Mouse (Mus musculus) liver, adult 2 months (tissue): ENCODE measurements at regions not wholly inside any gene's neighbourhood (a gene's known extent, or its start where the extent isn't known, plus 50 kb on each side); places are given as distances from the start of the nearest gene placed in this dataset.

Experiments
- DNase-seq: peaks from one replicate; pipeline ENCODE4 v3.0.0-alpha.2; 2011; ENCODE audit warnings: low read depth, low spot score; ENCODE audit errors: extremely low read depth
- H3K27ac ChIP-seq: fragments of 200-500 bp; replicated peaks from 2 replicates; pipeline ENCODE4 v1.5.1; 2012; ENCODE audit warnings: low read depth, mild to moderate bottlenecking, control low read depth, inconsistent platforms, low read length; ENCODE audit not compliant: insufficient read depth
- H3K27me3 ChIP-seq: fragments of 200-500 bp; 2 replicates; pipeline ENCODE4 v1.6.1; 2012; ENCODE audit warnings: mild to moderate bottlenecking, moderate library complexity, low read length, inconsistent platforms; ENCODE audit not compliant: control insufficient read depth, insufficient read depth
- H3K36me3 ChIP-seq: fragments of 200-500 bp; 2 replicates; pipeline ENCODE4 v1.6.1; 2012; ENCODE audit warnings: low read length, inconsistent platforms; ENCODE audit not compliant: control insufficient read depth, insufficient read depth
- H3K4me1 ChIP-seq: fragments of 200-500 bp; 2 replicates; pipeline ENCODE4 v1.6.1; 2011; ENCODE audit warnings: low read length; ENCODE audit not compliant: control insufficient read depth, insufficient read depth
- H3K4me3 ChIP-seq: fragments of 200-500 bp; 2 replicates; pipeline ENCODE4 v1.5.1; 2011; ENCODE audit warnings: low read depth, mild to moderate bottlenecking, control low read depth, low read length, moderate library complexity; ENCODE audit not compliant: insufficient read depth
- H3K79me2 ChIP-seq: fragments of 200-500 bp; 2 replicates; pipeline ENCODE4 v1.6.1; 2012; ENCODE audit warnings: inconsistent platforms, mild to moderate bottlenecking, low read length, moderate library complexity; ENCODE audit not compliant: control insufficient read depth, insufficient read depth
- H3K9ac ChIP-seq: fragments of 200-500 bp; 2 replicates; pipeline ENCODE4 v1.6.1; 2012; ENCODE audit warnings: low read depth, mild to moderate bottlenecking, control low read depth, inconsistent platforms, low read length
- CTCF ChIP-seq: fragments of 200-500 bp; IDR thresholded peaks from 2 replicates; pipeline ENCODE4 v1.5.1; 2011; ENCODE audit warnings: low read depth, low read length, control low read depth
- POLR2A ChIP-seq: fragments of 200-500 bp; IDR thresholded peaks from 2 replicates; pipeline ENCODE4 v1.6.1; 2011; ENCODE audit warnings: low read length, control low read depth; ENCODE audit not compliant: insufficient read depth; ENCODE audit errors: extremely low read depth
- WGBS: fragments of 180-500 bp; shearing (Covaris S2); methylation state at CpG from one replicate; pipeline ENCODE4 v1.1.7; 2018; 5-methylcytosine and 5-hydroxymethylcytosine counted together

DNA sequence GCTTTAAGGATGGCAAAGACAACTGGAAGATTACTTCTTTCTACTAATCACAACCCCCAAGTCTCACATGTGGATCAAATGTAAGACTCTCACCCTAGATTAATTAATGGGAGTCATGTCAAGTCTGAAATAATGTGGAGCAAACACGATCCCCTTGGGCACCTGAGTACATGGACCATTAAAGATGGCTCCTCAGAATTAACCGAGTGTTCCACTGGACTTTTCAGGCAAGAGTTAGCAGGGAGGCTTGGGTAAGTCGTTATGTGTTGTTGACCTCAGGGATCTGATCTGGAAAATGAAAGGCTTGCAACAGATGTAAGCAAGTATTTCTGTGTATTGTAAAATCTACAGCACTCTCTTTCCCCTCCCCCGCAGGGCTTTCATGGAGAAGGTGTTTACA lies 296.3 kb downstream of the Olfm4 start:
- Histone ChIP-seq H3K9ac (no peak overlapping the region), H3K36me3 (no peaks in the 10 kb centered on the region), H3K27ac (no peak overlapping the region), H3K27me3 (no peaks in the 10 kb centered on the region), H3K4me1 (no peaks in the 10 kb centered on the region), H3K4me3 (no peak overlapping the region), H3K79me2 (no peaks in the 10 kb centered on the region)
- no peak for TF ChIP-seq CTCF
- TF ChIP-seq POLR2A, result no peak
- no peak for DNase-seq
- 60% methylated on average over 4 of the region's 4 CpGs for WGBS

DNA sequence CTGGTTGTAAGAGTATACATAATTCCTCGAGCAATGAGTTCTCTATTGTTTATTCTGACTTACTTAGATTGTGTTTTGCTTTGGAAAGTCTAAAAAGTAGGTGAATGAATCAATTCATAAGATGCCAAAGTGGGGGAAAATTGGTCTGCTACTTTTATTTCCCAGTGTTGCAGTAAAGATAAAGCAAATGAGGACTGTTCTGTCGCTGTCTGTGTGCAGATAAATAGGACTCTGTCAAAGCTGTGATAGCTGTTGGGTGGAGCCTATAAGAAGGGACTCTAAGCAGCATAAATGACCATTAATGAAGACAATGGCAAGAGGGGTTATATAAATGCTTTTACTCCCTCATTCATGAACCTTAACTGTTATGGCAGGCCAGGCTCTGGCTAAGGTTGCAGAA lies 299.8 kb downstream of the Olfm4 start:
- Histone ChIP-seq H3K4me3 (no peak overlapping the region), H3K27me3 (no peaks in the 10 kb centered on the region), H3K4me1 (no peaks in the 10 kb centered on the region), H3K36me3 (no peaks in the 10 kb centered on the region), H3K9ac (no peak overlapping the region), H3K79me2 (no peaks in the 10 kb centered on the region), H3K27ac (no peak overlapping the region)
- DNase-seq, result no peak
- 30% methylated on average over 2 of the region's 2 CpGs for WGBS
- TF ChIP-seq CTCF (no peak), POLR2A (no peak)

DNA sequence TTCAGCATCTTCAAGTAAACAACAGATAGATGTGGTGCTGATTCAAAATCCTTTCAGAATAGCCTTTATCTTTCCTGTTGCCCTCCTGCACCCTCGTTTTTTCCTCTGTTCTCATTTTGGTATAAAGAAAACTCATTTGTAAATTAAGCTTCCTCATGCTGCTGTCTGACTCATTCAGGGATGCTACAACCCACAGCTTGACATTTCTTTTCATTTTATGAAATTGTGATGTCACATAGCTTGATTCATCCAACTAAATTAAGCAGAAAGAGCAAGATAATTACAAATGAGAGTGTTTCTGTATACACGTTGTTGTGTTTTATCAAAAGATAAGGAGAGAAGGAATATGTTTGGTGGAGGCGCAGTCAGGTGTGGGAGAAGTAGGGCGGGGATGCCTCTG lies 307.5 kb downstream of the Olfm4 start:
- H3K27me3 ChIP-seq, result no peaks in the 10 kb centered on the region
- no peak overlapping the region for H3K27ac ChIP-seq
- TF ChIP-seq POLR2A, result no peak
- no peak for TF ChIP-seq CTCF
- no peak overlapping the region for H3K9ac ChIP-seq
- H3K4me1 ChIP-seq, result no peaks in the 10 kb centered on the region
- no peaks in the 10 kb centered on the region for H3K79me2 ChIP-seq
- whole genome bisulfite sequencing, result 61% methylated on average over 4 of the region's 4 CpGs
- H3K36me3 ChIP-seq, result no peaks in the 10 kb centered on the region
- DNase-seq, result no peak
- H3K4me3 ChIP-seq, result no peak overlapping the region

DNA sequence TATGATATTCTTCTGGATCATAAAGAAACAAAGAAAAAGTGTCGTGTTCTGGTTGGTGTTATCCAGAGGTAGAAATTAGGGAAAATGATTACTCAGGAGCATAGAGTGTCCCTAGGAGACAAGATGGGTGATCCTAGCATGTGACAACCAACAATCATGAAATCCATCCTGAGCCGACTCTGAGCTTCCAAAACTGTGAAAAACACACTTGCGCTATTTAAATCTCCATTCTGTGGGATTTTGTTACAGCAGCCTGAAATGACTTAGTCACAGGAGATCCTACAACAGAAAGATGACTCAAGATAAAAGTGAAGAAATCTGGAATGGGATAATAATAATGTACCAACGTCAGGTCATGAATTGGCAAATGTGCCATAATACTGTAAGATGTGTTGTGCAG lies 309.5 kb downstream of the Olfm4 start:
- Histone ChIP-seq H3K79me2 (no peaks in the 10 kb centered on the region), H3K9ac (no peak overlapping the region), H3K4me3 (no peak overlapping the region), H3K27me3 (no peaks in the 10 kb centered on the region), H3K27ac (no peak overlapping the region), H3K36me3 (no peaks in the 10 kb centered on the region), H3K4me1 (no peaks in the 10 kb centered on the region)
- WGBS, result 77% methylated on average over 4 of the region's 4 CpGs
- DNase-seq, result no peak
- no peak for TF ChIP-seq POLR2A
- TF ChIP-seq CTCF, result no peak

DNA sequence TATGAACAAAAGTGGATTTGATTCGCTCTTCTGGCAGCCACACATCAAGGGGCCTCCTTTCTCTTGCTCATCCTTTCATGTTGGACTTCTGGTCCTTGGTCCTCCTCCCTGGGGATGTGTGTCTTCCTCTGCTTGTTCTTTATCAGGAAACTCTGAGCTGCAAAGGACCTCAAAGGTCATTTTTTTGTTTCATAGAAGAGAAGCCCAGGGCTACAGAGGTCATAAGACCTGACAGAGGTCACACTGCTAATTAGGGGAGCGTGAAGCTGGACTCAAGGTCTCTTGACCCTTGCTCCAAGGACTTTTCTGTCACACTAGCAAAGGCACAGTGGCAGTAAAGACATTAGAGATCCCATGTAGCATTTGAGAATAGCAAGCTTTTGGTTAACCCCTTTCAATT lies 345.8 kb downstream of the Olfm4 start:
- no peak for TF ChIP-seq POLR2A
- no peak for TF ChIP-seq CTCF
- H3K27me3 ChIP-seq, result no peaks in the 10 kb centered on the region
- no peak overlapping the region for H3K4me3 ChIP-seq
- 49% methylated on average over 2 of the region's 2 CpGs for WGBS
- H3K4me1 ChIP-seq, result no peaks in the 10 kb centered on the region
- DNase-seq, result no peak
- no peak overlapping the region for H3K27ac ChIP-seq
- H3K79me2 ChIP-seq, result no peaks in the 10 kb centered on the region
- no peak overlapping the region for H3K9ac ChIP-seq
- H3K36me3 ChIP-seq, result no peaks in the 10 kb centered on the region

DNA sequence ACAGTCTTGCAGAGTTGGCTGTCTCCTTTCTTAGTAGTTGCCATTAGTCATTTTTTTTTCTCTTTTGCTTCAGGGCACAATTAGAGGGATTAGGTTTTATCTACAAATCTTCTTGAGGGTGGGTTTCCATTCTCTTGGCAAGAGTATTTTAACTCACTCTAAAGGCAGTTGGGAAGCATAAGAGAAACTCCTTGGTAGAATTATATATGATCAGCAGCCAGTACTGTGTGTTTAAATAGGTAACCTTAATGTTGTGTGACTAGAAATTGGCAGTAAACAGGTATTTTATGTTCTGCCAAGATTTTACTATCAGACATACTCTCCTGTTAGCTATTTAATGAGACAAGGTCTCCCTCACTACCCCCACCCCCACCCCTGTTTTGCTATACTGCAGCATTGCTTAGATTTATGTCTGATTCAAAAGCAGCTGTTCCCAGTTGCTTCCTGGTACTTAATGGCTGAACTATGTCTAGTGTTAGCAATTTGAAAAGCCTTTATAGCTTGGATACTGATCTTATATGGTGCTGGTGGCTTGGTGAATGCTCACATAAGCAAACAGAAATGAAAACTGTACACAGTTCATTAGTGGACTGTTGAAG lies 378.2 kb downstream of the Olfm4 start:
- Histone ChIP-seq H3K27ac (no peak overlapping the region), H3K36me3 (no peaks in the 10 kb centered on the region), H3K79me2 (no peaks in the 10 kb centered on the region), H3K9ac (no peak overlapping the region), H3K4me1 (no peaks in the 10 kb centered on the region), H3K4me3 (no peak overlapping the region), H3K27me3 (no peaks in the 10 kb centered on the region)
- TF ChIP-seq CTCF (no peak), POLR2A (no peak)
- no peak for DNase-seq
